Mouse (Mus musculus) limb, embryonic 13.5 days (tissue): Measurements from ENCODE around the gene Klhdc8a. TPM values are rescaled to one million over a fixed set of nuclear protein-coding genes. Genes with fewer than 3 reads are reported as not detected.
A peak's percentile ranks its signal among the peaks of the same experiment; 100 is the strongest.
"Not testable (repeated sequence)": the region's sequence is repeated elsewhere in the genome, so short reads cannot be mapped to it uniquely, and the experiment has no call there.

ENCODE experiments used
- ATAC-seq: fragments of 200-750 bp; cut with Nextera tagmentation; 2 replicates; pipeline ENCODE4 v1.8.0; 2017; ENCODE audit warnings: low read depth, moderate number of reproducible peaks, moderate TSS enrichment; ENCODE audit not compliant: low FRiP score
- H3K27ac ChIP-seq: fragments of 300-500 bp; sonication (generic); 2 replicates; pipeline ENCODE4 v1.5.1; 2015; ENCODE audit warnings: inconsistent platforms, mild to moderate bottlenecking, moderate library complexity
- H3K27me3 ChIP-seq: fragments of 300-500 bp; sonication (generic); 2 replicates; pipeline ENCODE4 v1.6.1; 2015; ENCODE audit warnings: mild to moderate bottlenecking, inconsistent platforms
- H3K36me3 ChIP-seq: fragments of 300-500 bp; sonication (generic); 2 replicates; pipeline ENCODE4 v1.6.1; 2015; ENCODE audit warnings: inconsistent platforms, mild to moderate bottlenecking, moderate library complexity
- H3K4me1 ChIP-seq: fragments of 300-500 bp; sonication (generic); 2 replicates; pipeline ENCODE4 v1.6.1; 2015; ENCODE audit warnings: inconsistent platforms
- H3K4me2 ChIP-seq: fragments of 300-500 bp; sonication (generic); replicated peaks from 2 replicates; pipeline ENCODE4 v1.6.1; 2015; ENCODE audit warnings: inconsistent platforms, mild to moderate bottlenecking, moderate library complexity
- H3K4me3 ChIP-seq: fragments of 300-500 bp; sonication (generic); 2 replicates; pipeline ENCODE4 v1.5.1; 2015; ENCODE audit warnings: moderate library complexity, mild to moderate bottlenecking, inconsistent platforms
- H3K9ac ChIP-seq: fragments of 300-500 bp; sonication (generic); 2 replicates; pipeline ENCODE4 v1.6.1; 2015; ENCODE audit warnings: mild to moderate bottlenecking, inconsistent platforms
- H3K9me3 ChIP-seq: fragments of 300-500 bp; sonication (generic); 2 replicates; pipeline ENCODE4 v1.6.1; 2016; ENCODE audit warnings: inconsistent platforms
- WGBS: fragments of 180-500 bp; shearing (Covaris S2); methylation state at CpG from one replicate; pipeline ENCODE4 v1.1.7; 2015; 5-methylcytosine and 5-hydroxymethylcytosine counted together
- polyA plus RNA-seq: library from polyadenylated mRNA; unstranded; fragments of >200 nt; fragmentation: Nextera tagmentation; extraction: Ambion mirVana; gene quantifications from 2 replicates; pipeline ENCODE4 v1.2.1, GENCODE M21; 2015

Gene Klhdc8a
- polyA plus RNA-seq, 1 experiment from 2014 or later, result 0.09 TPM

DNA sequence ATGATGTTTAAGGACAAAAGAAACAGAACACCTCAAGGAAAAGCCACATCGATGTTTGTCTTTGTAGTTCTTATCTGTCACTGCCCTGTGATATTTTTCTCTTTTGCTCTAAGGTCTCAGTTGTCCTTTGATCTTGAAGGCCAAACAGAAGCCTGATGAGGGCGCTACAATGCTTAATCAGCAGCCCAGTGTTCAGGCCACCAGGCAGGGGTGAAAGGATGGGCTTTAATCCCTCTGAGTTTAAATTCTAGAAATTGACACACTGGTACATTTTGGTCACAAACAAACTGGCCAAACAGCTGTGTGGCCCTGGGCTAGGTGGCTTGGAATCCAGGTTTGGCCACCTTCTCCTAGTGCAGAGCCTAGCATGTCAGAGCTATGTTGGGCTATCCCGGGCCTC, 21.7 kb upstream of the Klhdc8a start:
- Histone ChIP-seq H3K9ac (no peak overlapping the region), H3K9me3 (no peaks in the 10 kb centered on the region), H3K27ac (no peak overlapping the region), H3K27me3 (no peaks in the 10 kb centered on the region), H3K4me3 (no peak overlapping the region), H3K4me2 (no peak overlapping the region), H3K36me3 (no peaks in the 10 kb centered on the region), H3K4me1 (no peaks in the 10 kb centered on the region)
- no peak for ATAC-seq
- WGBS, result 59% methylated on average over 3 of the region's 3 CpGs

DNA sequence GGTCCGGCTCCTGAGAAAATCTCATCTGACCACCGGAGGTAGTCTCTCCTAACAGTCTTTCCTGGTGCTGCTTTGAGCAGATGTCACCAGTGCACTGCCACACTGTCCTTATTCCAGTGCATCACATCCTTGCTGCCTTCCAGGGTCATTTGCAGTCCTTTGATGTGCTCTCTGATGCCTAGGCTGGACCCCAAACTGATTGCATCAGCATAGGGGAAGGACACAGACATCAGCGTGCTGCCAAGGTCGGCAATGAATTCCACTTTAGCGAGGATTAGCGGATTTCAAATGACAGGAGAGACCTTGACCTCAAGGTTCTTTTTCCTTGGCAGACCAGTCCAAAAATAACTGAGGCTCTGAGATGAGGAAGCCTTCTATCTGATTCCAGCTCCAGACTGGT, 21.3 kb upstream of the Klhdc8a start:
- Histone ChIP-seq H3K4me2 (no peak overlapping the region), H3K27ac (no peak overlapping the region)
- ATAC-seq, result no peak

DNA sequence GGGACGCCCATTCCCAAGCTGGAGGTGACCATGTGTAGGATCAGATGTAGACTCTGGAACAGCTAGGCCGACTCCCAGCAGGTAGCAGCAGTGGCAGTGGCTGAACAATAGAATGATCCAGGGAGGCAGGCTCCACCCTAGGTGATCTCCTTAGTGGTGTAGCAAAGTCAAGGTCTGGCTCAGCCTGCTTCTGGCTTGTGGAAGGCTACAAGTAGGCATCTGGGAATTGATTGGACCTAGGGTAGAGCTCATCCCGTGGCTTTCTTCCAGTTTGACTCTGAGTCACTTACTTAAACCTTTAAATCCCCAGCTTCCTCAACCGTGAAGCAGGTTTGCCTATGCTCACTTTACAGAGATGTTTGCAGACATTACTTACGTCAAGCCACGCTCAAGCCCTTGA, 17.8 kb upstream of the Klhdc8a start:
- not testable (repeated sequence) for H3K27ac ChIP-seq, H3K9ac ChIP-seq, ATAC-seq, H3K4me3 ChIP-seq, H3K9me3 ChIP-seq, H3K27me3 ChIP-seq, H3K36me3 ChIP-seq, H3K4me2 ChIP-seq, H3K4me1 ChIP-seq
- 76% methylated on average over 6 of the region's 6 CpGs for WGBS

More for the DNA sequence above, 21.3 kb upstream of the Klhdc8a start:
- H3K4me1 ChIP-seq, result no peaks in the 10 kb centered on the region
- H3K4me3 ChIP-seq, result no peak overlapping the region
- 58% methylated on average over 6 of the region's 6 CpGs for WGBS
- no peaks in the 10 kb centered on the region for H3K27me3 ChIP-seq
- no peaks in the 10 kb centered on the region for H3K36me3 ChIP-seq
- no peak overlapping the region for H3K9ac ChIP-seq
- H3K9me3 ChIP-seq, result no peaks in the 10 kb centered on the region

DNA sequence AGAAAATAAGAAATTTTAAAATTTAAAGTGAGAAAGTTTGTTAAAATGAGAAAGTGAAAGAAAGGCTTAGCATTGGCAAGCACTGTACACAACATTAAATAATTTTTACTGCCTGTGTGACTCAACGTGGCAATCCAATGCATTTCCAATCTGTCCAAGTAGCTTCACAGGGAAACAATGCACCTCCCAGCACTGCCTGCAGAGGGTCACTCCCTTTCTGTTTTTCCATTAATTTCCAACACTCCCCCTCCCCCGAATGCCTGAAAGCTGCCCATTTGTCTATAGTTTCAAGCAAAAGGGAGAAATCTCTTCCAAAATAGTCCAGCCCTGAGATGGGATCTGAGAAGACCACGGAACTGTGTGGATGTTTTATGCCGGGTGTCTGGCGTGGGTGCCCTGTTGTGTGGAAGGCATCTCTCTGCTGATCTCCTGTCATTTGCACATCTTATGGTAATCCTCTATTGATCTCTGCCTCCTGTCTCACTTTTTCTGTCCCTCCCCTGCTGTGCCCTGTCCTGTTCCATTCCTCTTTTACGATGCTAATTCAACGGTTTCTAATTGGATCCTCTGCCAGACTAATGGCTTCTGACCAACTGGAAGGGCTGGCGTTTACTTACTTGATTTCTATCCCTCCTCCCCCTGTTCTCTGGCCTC, 16.8 kb upstream of the Klhdc8a start:
- Histone ChIP-seq H3K4me1 (no peaks in the 10 kb centered on the region), H3K36me3 (no peaks in the 10 kb centered on the region), H3K9ac (no peak overlapping the region), H3K9me3 (no peaks in the 10 kb centered on the region), H3K4me3 (no peak overlapping the region), H3K27ac (no peak overlapping the region), H3K4me2 (no peak overlapping the region), H3K27me3 (peaks cover 13% of the 10 kb centered on the region; the same call in 1 of the 2 replicates)
- WGBS, result 22% methylated on average over 8 of the region's 8 CpGs
- ATAC-seq, result no peak

- H3K4me1 ChIP-seq, result no peaks in the 10 kb centered on the region
- no peak overlapping the region for H3K27ac ChIP-seq
- WGBS, result 85% methylated on average over 2 of the region's 2 CpGs
- H3K9me3 ChIP-seq, result no peaks in the 10 kb centered on the region
- no peak overlapping the region for H3K4me3 ChIP-seq
- no peak overlapping the region for H3K9ac ChIP-seq
- no peaks in the 10 kb centered on the region for H3K36me3 ChIP-seq
- peaks cover 14% of the 10 kb centered on the region; the same call in 1 of the 2 replicates for H3K27me3 ChIP-seq
- H3K4me2 ChIP-seq, result no peak overlapping the region
- ATAC-seq, result no peak
Measured at GRCm38 (mm10) chr1:132282177-132282536, 16.3 kb upstream of the Klhdc8a start.

DNA sequence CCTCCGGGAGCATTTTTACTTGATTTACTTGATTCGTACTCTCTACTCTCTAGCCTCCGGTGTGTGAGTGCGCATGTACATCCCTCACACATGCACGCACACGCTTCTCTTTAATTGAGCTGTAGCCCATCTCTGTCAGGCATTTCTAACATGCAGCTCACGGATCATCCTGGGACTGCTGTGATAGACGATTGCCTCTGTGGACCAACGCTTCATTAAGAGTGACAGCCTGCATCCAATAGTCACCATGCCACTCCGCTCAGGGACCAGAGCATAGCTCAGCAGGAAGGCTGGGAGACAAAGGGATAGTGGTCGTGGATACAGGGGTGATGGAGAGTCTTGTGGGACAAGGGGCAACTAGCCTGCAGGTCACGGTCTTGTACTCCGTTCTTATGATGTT, 15.4 kb upstream of the Klhdc8a start:
- no peak for ATAC-seq
- Histone ChIP-seq H3K4me2 (no peak overlapping the region), H3K4me1 (no peaks in the 10 kb centered on the region)

GRCm38 (mm10) chr1:132286735-132287134, 11.7 kb upstream of the Klhdc8a start:
- no peak for ATAC-seq

More for the DNA sequence above, 15.4 kb upstream of the Klhdc8a start:
- H3K27me3 ChIP-seq, result peaks cover 14% of the 10 kb centered on the region; the same call in 1 of the 2 replicates
- H3K27ac ChIP-seq, result no peak overlapping the region
- H3K36me3 ChIP-seq, result no peaks in the 10 kb centered on the region
- no peak overlapping the region for H3K9ac ChIP-seq
- H3K9me3 ChIP-seq, result no peaks in the 10 kb centered on the region
- H3K4me3 ChIP-seq, result no peak overlapping the region
- 72% methylated on average over 13 of the region's 13 CpGs for WGBS

GRCm38 (mm10) chr1:132287445-132287844, 11.0 kb upstream of the Klhdc8a start:
- Histone ChIP-seq H3K4me2 (no peak overlapping the region), H3K27ac (no peak overlapping the region), H3K9me3 (no peaks in the 10 kb centered on the region), H3K9ac (no peak overlapping the region), H3K4me3 (no peak overlapping the region), H3K4me1 (peaks cover 21% of the 10 kb centered on the region), H3K36me3 (no peaks in the 10 kb centered on the region), H3K27me3 (peaks cover 13% of the 10 kb centered on the region; the same call in 1 of the 2 replicates)
- ATAC-seq, result no peak
- 74% methylated on average over 2 of the region's 2 CpGs for WGBS

More at GRCm38 (mm10) chr1:132286735-132287134, 11.7 kb upstream of the Klhdc8a start:
- no peaks in the 10 kb centered on the region for H3K9me3 ChIP-seq
- no peak overlapping the region for H3K4me3 ChIP-seq
- peaks cover 14% of the 10 kb centered on the region for H3K4me1 ChIP-seq
- no peak overlapping the region for H3K4me2 ChIP-seq
- no peak overlapping the region for H3K9ac ChIP-seq
- peaks cover 14% of the 10 kb centered on the region; the same call in 1 of the 2 replicates for H3K27me3 ChIP-seq
- WGBS, result 82% methylated on average over 1 of the region's 1 CpGs
- no peak overlapping the region for H3K27ac ChIP-seq
- no peaks in the 10 kb centered on the region for H3K36me3 ChIP-seq

- no peak overlapping the region for H3K4me2 ChIP-seq
- no peaks in the 10 kb centered on the region for H3K36me3 ChIP-seq
- H3K9ac ChIP-seq, result no peak overlapping the region
- ATAC-seq, result no peak
- H3K9me3 ChIP-seq, result no peaks in the 10 kb centered on the region
- 22% methylated on average over 11 of the region's 11 CpGs for WGBS
- H3K27me3 ChIP-seq, result peaks cover 9% of the 10 kb centered on the region; the same call in 1 of the 2 replicates
- H3K4me1 ChIP-seq, result peaks cover 26% of the 10 kb centered on the region
- no peak overlapping the region for H3K4me3 ChIP-seq
- no peak overlapping the region for H3K27ac ChIP-seq
Measured at GRCm38 (mm10) chr1:132287991-132288451, 10.4 kb upstream of the Klhdc8a start.

GRCm38 (mm10) chr1:132289965-132290364, 8.5 kb upstream of the Klhdc8a start:
- H3K36me3 ChIP-seq, result no peaks in the 10 kb centered on the region
- H3K4me2 ChIP-seq, result no peak overlapping the region
- no peak overlapping the region for H3K27ac ChIP-seq
- H3K27me3 ChIP-seq, result peaks cover 16% of the 10 kb centered on the region
- no peak overlapping the region for H3K4me3 ChIP-seq
- no peak for ATAC-seq
- WGBS, result 82% methylated on average over 6 of the region's 6 CpGs
- peaks cover 27% of the 10 kb centered on the region for H3K4me1 ChIP-seq
- no peaks in the 10 kb centered on the region for H3K9me3 ChIP-seq
- H3K9ac ChIP-seq, result no peak overlapping the region

DNA sequence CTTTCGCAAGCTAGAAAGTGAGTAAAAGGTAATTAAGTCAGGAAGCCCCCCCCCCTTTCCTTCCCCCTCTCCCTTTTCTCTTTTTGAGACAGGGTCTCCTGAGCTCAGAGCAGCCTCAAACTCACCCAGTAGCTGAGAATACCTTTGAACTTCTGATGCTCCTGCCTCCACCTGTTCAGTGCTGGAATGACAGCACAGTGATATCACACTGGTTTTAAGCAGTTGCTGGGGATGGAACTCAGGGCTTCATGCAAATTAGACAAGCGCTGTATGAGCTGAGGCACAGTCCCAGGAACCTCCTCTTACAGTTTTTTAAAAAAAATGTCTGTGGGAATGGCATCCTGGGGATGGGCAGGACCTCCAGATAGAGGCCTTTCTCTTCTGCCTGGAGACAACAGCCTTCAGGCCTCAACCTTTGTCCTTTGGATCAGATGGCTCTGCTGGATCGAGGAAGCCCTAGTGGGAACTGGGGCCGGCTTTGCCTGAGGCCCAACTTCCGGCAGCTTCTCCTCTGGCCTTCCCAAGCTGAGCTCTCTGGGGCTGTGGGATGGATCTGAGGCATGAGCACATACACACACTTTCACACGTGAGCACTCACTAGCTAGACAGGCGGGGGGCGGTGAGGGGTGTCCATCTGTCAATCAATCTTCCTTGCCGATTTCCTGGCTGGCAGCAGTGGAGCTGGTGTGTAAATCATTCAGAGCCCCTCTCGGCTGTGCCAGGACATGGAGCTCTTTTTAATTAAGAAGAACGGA, 7.3 kb upstream of the Klhdc8a start:
- Histone ChIP-seq H3K27me3 (peaks cover 21% of the 10 kb centered on the region), H3K4me1 (peaks cover 27% of the 10 kb centered on the region), H3K4me2 (no peak overlapping the region), H3K27ac (peak overlapping the region; percentile 10; the same call in 1 of the 2 replicates), H3K4me3 (no peak overlapping the region), H3K9ac (no peak overlapping the region), H3K9me3 (no peaks in the 10 kb centered on the region), H3K36me3 (no peaks in the 10 kb centered on the region)
- ATAC-seq, result no peak
- 32% methylated on average over 11 of the region's 11 CpGs for WGBS

DNA sequence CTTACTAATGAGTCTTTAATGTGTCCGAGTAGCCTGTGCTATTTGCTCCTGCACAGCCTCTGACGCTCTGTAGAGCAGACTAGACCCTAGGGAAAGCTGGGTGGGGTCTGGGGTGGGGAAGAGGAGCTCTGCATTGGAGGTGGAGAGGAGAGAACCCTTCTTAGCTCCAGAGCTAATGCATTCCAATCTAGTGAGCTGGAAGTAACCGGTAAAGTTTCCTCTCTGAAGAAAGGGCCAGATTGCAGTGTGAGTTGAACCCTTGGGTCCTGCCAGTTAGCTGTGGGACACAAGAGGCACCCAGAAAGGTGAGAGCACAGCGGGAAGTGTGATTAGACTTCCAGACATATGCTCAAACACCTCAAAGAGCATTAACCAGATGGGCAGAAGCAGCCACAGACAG, 6.7 kb upstream of the Klhdc8a start:
- H3K27ac ChIP-seq, result peak overlapping the region; percentile 56; the same call in 1 of the 2 replicates
- H3K27me3 ChIP-seq, result peaks cover 21% of the 10 kb centered on the region
- peak; percentile 45; the same call in 1 of the 2 replicates for ATAC-seq

More for the DNA sequence above, 6.7 kb upstream of the Klhdc8a start:
- no peak overlapping the region for H3K4me3 ChIP-seq
- no peak overlapping the region for H3K9ac ChIP-seq
- H3K9me3 ChIP-seq, result no peaks in the 10 kb centered on the region
- H3K4me2 ChIP-seq, result peak overlapping the region; percentile 25; the same call in 1 of the 2 replicates
- WGBS, result 13% methylated on average over 4 of the region's 4 CpGs
- peaks cover 27% of the 10 kb centered on the region for H3K4me1 ChIP-seq
- no peaks in the 10 kb centered on the region for H3K36me3 ChIP-seq
